Mouse (Mus musculus): Measurements from ENCODE around the gene Pitx3. TPM values are rescaled to one million over a fixed set of nuclear protein-coding genes. Genes with fewer than 3 reads are reported as not detected.

The Pitx3 gene
- polyA plus RNA-seq, 1 experiment: not detected

GRCm38 (mm10) chr19:46119458-46119857 is 28.7 kb downstream of the Pitx3 start:
- H3K9me3 ChIP-seq (replicated peaks; ENCODE audit: control insufficient read depth, insufficient read depth, low read length, poor library complexity, severe bottlenecking): no peaks in the 10 kb centered on the region
- H3K4me1 ChIP-seq (ENCODE audit: control insufficient read depth, insufficient read depth, low read length): no peaks in the 10 kb centered on the region
- no peaks in the 10 kb centered on the region for H3K36me3 ChIP-seq (ENCODE audit: control insufficient read depth, insufficient read depth, low read length, poor library complexity, severe bottlenecking)
- H3K4me3 ChIP-seq (ENCODE audit: low read depth, low read length): no peak overlapping the region
- no peak overlapping the region for H3K27ac ChIP-seq (ENCODE audit: insufficient read depth, low read length)
- no peaks in the 10 kb centered on the region for H3K27me3 ChIP-seq (ENCODE audit: control insufficient read depth, insufficient read depth, low read length, poor library complexity, severe bottlenecking)
- TF ChIP-seq CTCF (IDR thresholded peaks at IDR 0.05; ENCODE audit: low read depth, low read length) (no peak), POLR2A (IDR thresholded peaks at IDR 0.05; ENCODE audit: insufficient read depth, low read length) (no peak), EP300 (IDR thresholded peaks at IDR 0.05; ENCODE audit: insufficient read depth, low read depth, low read length) (no peak)
- H3K9ac ChIP-seq (ENCODE audit: low read depth, poor library complexity, severe bottlenecking): no peak overlapping the region

GRCm38 (mm10) chr19:46114617-46115016 is 33.5 kb downstream of the Pitx3 start:
- H3K4me3 ChIP-seq (ENCODE audit: low read depth, low read length): no peak overlapping the region
- TF ChIP-seq POLR2A (IDR thresholded peaks at IDR 0.05; ENCODE audit: insufficient read depth, low read length) (no peak), EP300 (IDR thresholded peaks at IDR 0.05; ENCODE audit: insufficient read depth, low read depth, low read length) (no peak), CTCF (IDR thresholded peaks at IDR 0.05; ENCODE audit: low read depth, low read length) (no peak)
- H3K4me1 ChIP-seq (ENCODE audit: control insufficient read depth, insufficient read depth, low read length): no peaks in the 10 kb centered on the region
- H3K27me3 ChIP-seq (ENCODE audit: control insufficient read depth, insufficient read depth, low read length, poor library complexity, severe bottlenecking): no peaks in the 10 kb centered on the region
- H3K9me3 ChIP-seq (replicated peaks; ENCODE audit: control insufficient read depth, insufficient read depth, low read length, poor library complexity, severe bottlenecking): no peaks in the 10 kb centered on the region
- H3K27ac ChIP-seq (ENCODE audit: insufficient read depth, low read length): no peak overlapping the region
- H3K36me3 ChIP-seq (ENCODE audit: control insufficient read depth, insufficient read depth, low read length, poor library complexity, severe bottlenecking): no peaks in the 10 kb centered on the region
- no peak overlapping the region for H3K9ac ChIP-seq (ENCODE audit: low read depth, poor library complexity, severe bottlenecking)

GRCm38 (mm10) chr19:46110781-46111180 is 37.3 kb downstream of the Pitx3 start:
- H3K9me3 ChIP-seq (replicated peaks; ENCODE audit: control insufficient read depth, insufficient read depth, low read length, poor library complexity, severe bottlenecking): no peaks in the 10 kb centered on the region
- TF ChIP-seq EP300 (IDR thresholded peaks at IDR 0.05; ENCODE audit: insufficient read depth, low read depth, low read length) (no peak), POLR2A (IDR thresholded peaks at IDR 0.05; ENCODE audit: insufficient read depth, low read length) (no peak), CTCF (IDR thresholded peaks at IDR 0.05; ENCODE audit: low read depth, low read length) (no peak)
- H3K36me3 ChIP-seq (ENCODE audit: control insufficient read depth, insufficient read depth, low read length, poor library complexity, severe bottlenecking): no peaks in the 10 kb centered on the region
- H3K9ac ChIP-seq (ENCODE audit: low read depth, poor library complexity, severe bottlenecking): no peak overlapping the region
- no peaks in the 10 kb centered on the region for H3K4me1 ChIP-seq (ENCODE audit: control insufficient read depth, insufficient read depth, low read length)
- H3K27ac ChIP-seq (ENCODE audit: insufficient read depth, low read length): no peak overlapping the region
- no peaks in the 10 kb centered on the region for H3K27me3 ChIP-seq (ENCODE audit: control insufficient read depth, insufficient read depth, low read length, poor library complexity, severe bottlenecking)
- no peak overlapping the region for H3K4me3 ChIP-seq (ENCODE audit: low read depth, low read length)

- Histone ChIP-seq H3K4me3 (ENCODE audit: low read depth, low read length) (no peak overlapping the region), H3K4me1 (ENCODE audit: control insufficient read depth, insufficient read depth, low read length) (no peaks in the 10 kb centered on the region), H3K27me3 (ENCODE audit: control insufficient read depth, insufficient read depth, low read length, poor library complexity, severe bottlenecking) (no peaks in the 10 kb centered on the region), H3K9me3 (replicated peaks; ENCODE audit: control insufficient read depth, insufficient read depth, low read length, poor library complexity, severe bottlenecking) (no peaks in the 10 kb centered on the region), H3K36me3 (ENCODE audit: control insufficient read depth, insufficient read depth, low read length, poor library complexity, severe bottlenecking) (no peaks in the 10 kb centered on the region), H3K27ac (ENCODE audit: insufficient read depth, low read length) (no peak overlapping the region), H3K9ac (ENCODE audit: low read depth, poor library complexity, severe bottlenecking) (no peak overlapping the region)
- TF ChIP-seq EP300 (IDR thresholded peaks at IDR 0.05; ENCODE audit: insufficient read depth, low read depth, low read length) (no peak), POLR2A (IDR thresholded peaks at IDR 0.05; ENCODE audit: insufficient read depth, low read length) (no peak), CTCF (IDR thresholded peaks at IDR 0.05; ENCODE audit: low read depth, low read length) (no peak)
These were observed 37.9 kb downstream of the Pitx3 start for GRCm38 (mm10) chr19:46110214-46110613.

- Histone ChIP-seq H3K9me3 (replicated peaks; ENCODE audit: control insufficient read depth, insufficient read depth, low read length, poor library complexity, severe bottlenecking) (peaks cover 7% of the 10 kb centered on the region), H3K9ac (ENCODE audit: low read depth, poor library complexity, severe bottlenecking) (no peak overlapping the region), H3K27me3 (ENCODE audit: control insufficient read depth, insufficient read depth, low read length, poor library complexity, severe bottlenecking) (no peaks in the 10 kb centered on the region), H3K36me3 (ENCODE audit: control insufficient read depth, insufficient read depth, low read length, poor library complexity, severe bottlenecking) (no peaks in the 10 kb centered on the region), H3K27ac (ENCODE audit: insufficient read depth, low read length) (no peak overlapping the region), H3K4me3 (ENCODE audit: low read depth, low read length) (no peak overlapping the region), H3K4me1 (ENCODE audit: control insufficient read depth, insufficient read depth, low read length) (no peaks in the 10 kb centered on the region)
- TF ChIP-seq CTCF (IDR thresholded peaks at IDR 0.05; ENCODE audit: low read depth, low read length) (no peak), POLR2A (IDR thresholded peaks at IDR 0.05; ENCODE audit: insufficient read depth, low read length) (no peak), EP300 (IDR thresholded peaks at IDR 0.05; ENCODE audit: insufficient read depth, low read depth, low read length) (no peak)
These were observed 44.0 kb downstream of the Pitx3 start for GRCm38 (mm10) chr19:46104187-46104557.

GRCm38 (mm10) chr19:46103437-46104186 is 44.5 kb downstream of the Pitx3 start:
- no peak overlapping the region for H3K27ac ChIP-seq (ENCODE audit: insufficient read depth, low read length)
- H3K27me3 ChIP-seq (ENCODE audit: control insufficient read depth, insufficient read depth, low read length, poor library complexity, severe bottlenecking): no peaks in the 10 kb centered on the region

More at GRCm38 (mm10) chr19:46103437-46104186, 44.5 kb downstream of the Pitx3 start:
- Histone ChIP-seq H3K9ac (ENCODE audit: low read depth, poor library complexity, severe bottlenecking) (no peak overlapping the region), H3K4me1 (ENCODE audit: control insufficient read depth, insufficient read depth, low read length) (no peaks in the 10 kb centered on the region), H3K4me3 (ENCODE audit: low read depth, low read length) (no peak overlapping the region), H3K36me3 (ENCODE audit: control insufficient read depth, insufficient read depth, low read length, poor library complexity, severe bottlenecking) (no peaks in the 10 kb centered on the region), H3K9me3 (replicated peaks; ENCODE audit: control insufficient read depth, insufficient read depth, low read length, poor library complexity, severe bottlenecking) (peaks cover 8% of the 10 kb centered on the region)
- TF ChIP-seq CTCF (IDR thresholded peaks at IDR 0.05; ENCODE audit: low read depth, low read length) (no peak), POLR2A (IDR thresholded peaks at IDR 0.05; ENCODE audit: insufficient read depth, low read length) (no peak), EP300 (IDR thresholded peaks at IDR 0.05; ENCODE audit: insufficient read depth, low read depth, low read length) (no peak)

Measured in ES-Bruce4 (cell line).